Mouse (Mus musculus): ENCODE measurements around the gene Fancg. TPM values are rescaled to one million over a fixed set of nuclear protein-coding genes. Genes with fewer than 3 reads are reported as not detected.

Gene Fancg
- polyA plus RNA-seq, 1 experiment from 2014 or later: 13.0 TPM

DNA sequence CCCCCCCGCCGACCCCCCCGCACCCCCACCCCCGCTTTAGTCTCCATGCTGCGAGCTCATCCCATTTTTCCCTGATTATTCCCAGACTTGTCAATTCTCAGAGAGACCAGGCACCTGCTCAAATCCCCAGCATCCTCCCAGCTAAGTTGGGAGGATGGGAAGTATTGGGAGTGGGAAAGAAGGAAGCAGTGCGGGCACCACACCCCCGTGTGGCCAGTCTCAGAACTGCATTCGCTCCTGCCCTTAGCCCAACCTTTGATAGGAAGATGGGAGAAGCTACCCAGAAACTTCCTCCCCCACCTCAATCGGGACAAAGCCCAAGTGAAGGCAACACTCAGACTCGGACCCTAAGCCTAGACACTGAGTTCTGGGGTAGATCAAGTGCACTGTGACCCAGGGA lies 56.0 kb downstream of the Fancg start:
- Histone ChIP-seq H3K9ac (no peak overlapping the region), H3K9me3 (no peaks in the 10 kb centered on the region), H3K27ac (0 out of 2 replicates have a peak overlapping the region, but pooled peaks have one; percentile 33), H3K4me2 (no peak overlapping the region), H3K36me3 (peaks cover 8% of the 10 kb centered on the region; the same call in 1 of the 2 replicates), H3K27me3 (replicated peaks) (no peaks in the 10 kb centered on the region), H3K4me3 (replicated peaks) (no peak overlapping the region), H3K4me1 (peaks cover 13% of the 10 kb centered on the region; the same call in 1 of the 2 replicates)
- 4% methylated on average over 10 of the region's 10 CpGs for WGBS
- no peak for ATAC-seq (ENCODE audit: insufficient read depth, low FRiP score, low read depth)

- H3K36me3 ChIP-seq: peaks cover 8% of the 10 kb centered on the region; the same call in 1 of the 2 replicates
- H3K4me3 ChIP-seq (replicated peaks): no peak overlapping the region
- H3K27me3 ChIP-seq (replicated peaks): no peaks in the 10 kb centered on the region
- H3K9me3 ChIP-seq: no peaks in the 10 kb centered on the region
- no peak for ATAC-seq (ENCODE audit: insufficient read depth, low FRiP score, low read depth)
- 0 out of 2 replicates have a peak overlapping the region, but pooled peaks have one; percentile 33 for H3K27ac ChIP-seq
- no peak overlapping the region for H3K4me2 ChIP-seq
- peaks cover 13% of the 10 kb centered on the region; the same call in 1 of the 2 replicates for H3K4me1 ChIP-seq
- H3K9ac ChIP-seq: no peak overlapping the region
- 36% methylated on average over 10 of the region's 10 CpGs for WGBS
Measured at GRCm38 (mm10) chr4:42953435-42954094, 56.7 kb downstream of the Fancg start.

DNA sequence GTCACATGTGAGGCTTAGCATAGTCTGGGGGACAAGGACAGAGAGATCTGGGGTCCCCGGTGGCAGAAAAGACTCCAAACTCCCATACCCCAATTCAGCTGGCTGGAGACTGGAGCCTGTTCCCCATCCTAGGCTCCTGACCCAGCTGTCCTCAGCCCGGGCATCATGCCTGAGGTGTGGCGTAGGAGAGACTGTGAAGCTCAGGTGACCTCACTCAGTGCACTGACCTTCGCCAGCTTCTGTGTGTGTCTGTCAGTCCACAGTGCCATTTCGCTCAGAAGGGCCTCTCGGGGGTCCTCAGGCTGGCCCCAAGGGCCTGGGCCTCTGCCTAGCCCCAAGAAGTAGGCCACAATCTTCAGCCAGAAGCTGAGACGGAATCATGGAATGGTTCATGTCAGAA lies 57.7 kb downstream of the Fancg start:
- WGBS: 87% methylated on average over 7 of the region's 7 CpGs
- H3K27me3 ChIP-seq (replicated peaks): peaks cover 6% of the 10 kb centered on the region; the same call in 1 of the 2 replicates
- peaks cover 13% of the 10 kb centered on the region; the same call in 1 of the 2 replicates for H3K4me1 ChIP-seq
- no peak for ATAC-seq (ENCODE audit: insufficient read depth, low FRiP score, low read depth)
- peaks cover 6% of the 10 kb centered on the region; the same call in 1 of the 2 replicates for H3K36me3 ChIP-seq
- H3K9ac ChIP-seq: no peak overlapping the region
- H3K4me2 ChIP-seq: no peak overlapping the region
- H3K4me3 ChIP-seq (replicated peaks): no peak overlapping the region
- H3K9me3 ChIP-seq: no peaks in the 10 kb centered on the region
- no peak overlapping the region for H3K27ac ChIP-seq

Other genes starting within 250 kb of the Fancg start
- 41.8 and 47.0 TPM in 2 replicates for gene Ccl21a, start 236.5 kb downstream of the Fancg start, polyA plus RNA-seq (2015; fragmentation: Nextera tagmentation; extraction: Ambion mirVana)
- gene Fam205a1, start 156.6 kb downstream of the Fancg start, polyA plus RNA-seq (2015; fragmentation: Nextera tagmentation; extraction: Ambion mirVana): not detected in 2 replicates
- 0.12 TPM in 1 of 2 replicates, not detected in the other for gene Gm12394, start 153.7 kb downstream of the Fancg start, polyA plus RNA-seq (2015; fragmentation: Nextera tagmentation; extraction: Ambion mirVana)
- gene Fam205c, start 136.3 kb downstream of the Fancg start, polyA plus RNA-seq (2015; fragmentation: Nextera tagmentation; extraction: Ambion mirVana): 0.24 and 0.42 TPM in 2 replicates
- 1.1 and 2.1 TPM in 2 replicates for gene Phf24, start 93.8 kb downstream of the Fancg start, polyA plus RNA-seq (2015; fragmentation: Nextera tagmentation; extraction: Ambion mirVana)
- gene Dnajb5, start 60.7 kb downstream of the Fancg start, polyA plus RNA-seq (2015; fragmentation: Nextera tagmentation; extraction: Ambion mirVana): 7.6 and 9.2 TPM in 2 replicates
- 0.43 and 1.7 TPM in 2 replicates for gene 1700022I11Rik, start 40.9 kb downstream of the Fancg start, polyA plus RNA-seq (2015; fragmentation: Nextera tagmentation; extraction: Ambion mirVana)
- gene Vcp, start 10.0 kb downstream of the Fancg start, polyA plus RNA-seq (2015; fragmentation: Nextera tagmentation; extraction: Ambion mirVana): 430 and 514 TPM in 2 replicates
- gene Pigo, start 15.3 kb upstream of the Fancg start, polyA plus RNA-seq (2015; fragmentation: Nextera tagmentation; extraction: Ambion mirVana): 21.7 and 22.6 TPM in 2 replicates
- 303 TPM in 2 replicates for gene Stoml2, start 21.2 kb upstream of the Fancg start, polyA plus RNA-seq (2015; fragmentation: Nextera tagmentation; extraction: Ambion mirVana)
- 11.9 and 13.2 TPM in 2 replicates for gene Fam214b, start 35.7 kb upstream of the Fancg start, polyA plus RNA-seq (2015; fragmentation: Nextera tagmentation; extraction: Ambion mirVana)
- 7.8 and 9.1 TPM in 2 replicates for gene Unc13b, start 48.4 kb upstream of the Fancg start, polyA plus RNA-seq (2015; fragmentation: Nextera tagmentation; extraction: Ambion mirVana)

All from stomach, embryonic 15.5 days (tissue).